Mouse (Mus musculus) kidney, embryonic 14.5 days (tissue): ENCODE measurements around the gene Pfkfb3. TPM values are rescaled to one million over a fixed set of nuclear protein-coding genes. Genes with fewer than 3 reads are reported as not detected.
A peak's percentile ranks its signal among the peaks of the same experiment; 100 is the strongest.

Experiments
- ATAC-seq: fragments of 200-750 bp; cut with Nextera tagmentation; 2 replicates; pipeline ENCODE4 v1.8.0; 2017; ENCODE audit warnings: moderate number of reproducible peaks, mild to moderate bottlenecking, moderate TSS enrichment, moderate library complexity; ENCODE audit not compliant: low FRiP score, low TSS enrichment
- H3K27ac ChIP-seq: fragments of 300-500 bp; sonication (generic); 2 replicates; pipeline ENCODE4 v1.5.1; 2014; ENCODE audit warnings: low read depth, mild to moderate bottlenecking, low read length, moderate library complexity, mixed read lengths
- H3K27me3 ChIP-seq: fragments of 300-500 bp; sonication (generic); 2 replicates; pipeline ENCODE4 v1.6.1; 2014; ENCODE audit warnings: mild to moderate bottlenecking, low read length; ENCODE audit not compliant: control insufficient read depth, insufficient read depth
- H3K36me3 ChIP-seq: fragments of 300-500 bp; sonication (generic); 2 replicates; pipeline ENCODE4 v1.6.1; 2014; ENCODE audit warnings: low read length, mixed read lengths; ENCODE audit not compliant: control insufficient read depth, insufficient read depth
- H3K4me1 ChIP-seq: fragments of 300-500 bp; sonication (generic); 2 replicates; pipeline ENCODE4 v1.6.1; 2014; ENCODE audit warnings: low read length, mixed read lengths; ENCODE audit not compliant: control insufficient read depth, insufficient read depth
- H3K4me2 ChIP-seq: fragments of 300-500 bp; sonication (generic); replicated peaks from 2 replicates; pipeline ENCODE4 v1.6.1; 2014; ENCODE audit warnings: low read depth, mild to moderate bottlenecking, low read length
- H3K4me3 ChIP-seq: fragments of 300-500 bp; sonication (generic); 2 replicates; pipeline ENCODE4 v1.5.1; 2014; ENCODE audit warnings: mild to moderate bottlenecking, low read length
- H3K9ac ChIP-seq: fragments of 300-500 bp; sonication (generic); 2 replicates; pipeline ENCODE4 v1.6.1; 2014; ENCODE audit warnings: low read depth, mild to moderate bottlenecking, low read length, moderate library complexity
- H3K9me3 ChIP-seq: fragments of 300-500 bp; sonication (generic); 2 replicates; pipeline ENCODE4 v1.6.1; 2016; ENCODE audit warnings: low read length; ENCODE audit not compliant: control insufficient read depth
- WGBS: fragments of 180-500 bp; shearing (Covaris S2); extraction: QIAGEN DNeasy Blood & Tissue Kit; methylation state at CpG from one replicate; pipeline ENCODE4 v1.1.7; 2014; 5-methylcytosine and 5-hydroxymethylcytosine counted together
- polyA plus RNA-seq: library from polyadenylated mRNA; unstranded; fragments of >200 nt; fragmentation: Nextera tagmentation; extraction: Ambion mirVana; gene quantifications from 2 replicates; pipeline ENCODE4 v1.2.1, GENCODE M21; 2014

The Pfkfb3 gene
- polyA plus RNA-seq, 1 experiment from 2014 or later: 10.5 TPM

- no peak overlapping the region for H3K9ac ChIP-seq
- H3K9me3 ChIP-seq: no peaks in the 10 kb centered on the region
- H3K27ac ChIP-seq: no peak overlapping the region
- H3K4me2 ChIP-seq: no peak overlapping the region
- 54% methylated on average over 3 of the region's 3 CpGs for WGBS
- ATAC-seq: no peak
- H3K27me3 ChIP-seq: 0 out of 2 replicates have a peak, but pooled peaks cover 6% of the 10 kb centered on the region
- H3K4me3 ChIP-seq: no peak overlapping the region
- H3K4me1 ChIP-seq: peaks cover 10% of the 10 kb centered on the region; the same call in 1 of the 2 replicates
- H3K36me3 ChIP-seq: no peaks in the 10 kb centered on the region
Observed at GRCm38 (mm10) chr2:11557244-11557643, 3.4 kb upstream of the Pfkfb3 start.

DNA sequence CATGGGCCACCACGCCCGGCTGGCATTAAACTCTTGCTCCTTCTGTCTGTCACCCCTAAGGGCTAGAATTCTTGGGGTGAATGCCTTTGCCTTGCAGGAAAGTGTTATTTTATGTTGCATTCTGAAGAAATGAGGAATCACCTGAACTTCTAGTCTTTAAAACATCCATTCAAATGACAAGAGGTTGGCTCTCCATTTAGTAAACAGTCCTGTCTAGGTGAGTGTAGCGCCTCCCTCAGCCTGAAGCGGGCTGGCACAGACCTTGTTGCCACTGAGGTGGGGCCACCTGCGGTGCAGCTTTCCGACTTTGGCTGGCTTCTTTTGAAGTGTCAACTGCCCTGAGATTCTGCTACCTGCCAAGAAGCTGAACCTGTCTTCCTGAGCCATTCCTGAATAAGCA lies 1.4 kb upstream of the Pfkfb3 start:
- Histone ChIP-seq H3K9ac (no peak overlapping the region), H3K9me3 (no peaks in the 10 kb centered on the region), H3K27me3 (0 out of 2 replicates have a peak, but pooled peaks cover 6% of the 10 kb centered on the region), H3K27ac (no peak overlapping the region), H3K4me3 (no peak overlapping the region), H3K4me1 (peaks cover 13% of the 10 kb centered on the region; the same call in 1 of the 2 replicates), H3K36me3 (no peaks in the 10 kb centered on the region), H3K4me2 (no peak overlapping the region)
- WGBS: 66% methylated on average over 6 of the region's 6 CpGs
- no peak for ATAC-seq

- Histone ChIP-seq H3K36me3 (no peaks in the 10 kb centered on the region), H3K4me1 (peaks cover 13% of the 10 kb centered on the region; the same call in 1 of the 2 replicates), H3K27ac (no peak overlapping the region), H3K9ac (peak overlapping the region; percentile 42; the same call in 1 of the 2 replicates), H3K4me3 (peak overlapping the region; percentile 46), H3K27me3 (0 out of 2 replicates have a peak, but pooled peaks cover 6% of the 10 kb centered on the region), H3K4me2 (peak overlapping the region; percentile 94), H3K9me3 (no peaks in the 10 kb centered on the region)
- ATAC-seq: peak; percentile 45
- 3% methylated on average over 15 of the region's 15 CpGs for WGBS
Observed at GRCm38 (mm10) chr2:11552966-11553451, 868 bp downstream of the Pfkfb3 start.

DNA sequence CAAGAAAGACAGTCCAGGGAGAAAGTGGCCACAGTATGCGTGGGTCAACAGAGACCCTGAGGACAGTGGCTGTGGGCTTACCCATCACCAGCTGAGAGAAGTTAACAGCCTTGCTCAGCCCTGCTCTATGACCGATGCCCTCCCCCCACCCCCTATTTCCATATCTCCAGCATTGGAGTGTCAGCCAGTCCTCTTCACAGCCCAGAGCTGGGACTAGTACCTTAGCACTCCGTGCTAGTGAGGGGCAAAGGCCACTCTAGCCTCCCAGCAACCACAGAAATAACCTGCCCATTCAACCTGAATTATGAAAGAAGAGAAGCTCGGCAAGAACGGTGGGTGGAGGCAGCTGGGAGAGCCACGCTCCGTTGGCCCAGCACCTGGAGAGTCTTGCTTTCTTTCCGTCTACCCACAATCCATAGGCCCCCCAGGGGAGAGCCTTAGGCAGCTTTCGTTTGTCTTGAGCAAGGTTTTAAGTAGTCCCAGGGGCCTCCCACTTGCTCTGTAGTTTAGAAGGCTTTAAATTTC lies 1.5 kb downstream of the Pfkfb3 start:
- peak; percentile 59 for ATAC-seq
- peak overlapping the region; percentile 94 for H3K4me2 ChIP-seq
- H3K4me1 ChIP-seq: peaks cover 13% of the 10 kb centered on the region; the same call in 1 of the 2 replicates
- H3K27ac ChIP-seq: no peak overlapping the region
- no peaks in the 10 kb centered on the region for H3K36me3 ChIP-seq
- WGBS: 4% methylated on average over 9 of the region's 9 CpGs
- 0 out of 2 replicates have a peak, but pooled peaks cover 6% of the 10 kb centered on the region for H3K27me3 ChIP-seq
- H3K9ac ChIP-seq: no peak overlapping the region
- H3K4me3 ChIP-seq: peak overlapping the region; percentile 46; the same call in 1 of the 2 replicates
- H3K9me3 ChIP-seq: no peaks in the 10 kb centered on the region

- Histone ChIP-seq H3K27ac (no peak overlapping the region), H3K9ac (no peak overlapping the region), H3K27me3 (0 out of 2 replicates have a peak, but pooled peaks cover 6% of the 10 kb centered on the region), H3K4me1 (peaks cover 13% of the 10 kb centered on the region; the same call in 1 of the 2 replicates), H3K4me3 (no peak overlapping the region), H3K9me3 (no peaks in the 10 kb centered on the region), H3K4me2 (no peak overlapping the region; the same call in 1 of the 2 replicates), H3K36me3 (no peaks in the 10 kb centered on the region)
- WGBS: 10% methylated on average over 1 of the region's 1 CpGs
- no peak for ATAC-seq
Observed at GRCm38 (mm10) chr2:11551726-11552125, 2.2 kb downstream of the Pfkfb3 start.

DNA sequence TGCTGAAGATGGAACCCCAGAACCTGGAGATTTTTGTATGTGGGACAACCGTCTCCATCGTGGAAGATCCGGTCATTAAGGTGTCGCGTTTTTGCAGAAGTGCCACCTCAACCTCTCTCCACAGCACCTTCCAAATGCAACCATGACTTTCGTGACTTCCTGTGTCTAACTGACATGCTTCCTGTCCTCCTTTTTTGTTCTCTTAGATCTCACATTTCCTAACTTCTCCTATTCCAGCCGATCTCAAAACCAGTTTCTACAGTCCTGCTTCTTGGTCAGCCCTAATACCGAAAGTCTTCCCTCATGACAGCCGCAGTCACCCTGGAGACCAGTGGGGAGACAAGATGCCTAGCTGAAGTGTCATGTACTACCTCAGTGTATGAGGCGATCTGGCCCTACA lies 5.4 kb downstream of the Pfkfb3 start:
- no peaks in the 10 kb centered on the region for H3K27me3 ChIP-seq
- H3K9ac ChIP-seq: no peak overlapping the region
- H3K4me2 ChIP-seq: no peak overlapping the region
- H3K27ac ChIP-seq: no peak overlapping the region
- H3K9me3 ChIP-seq: no peaks in the 10 kb centered on the region
- H3K4me1 ChIP-seq: peaks cover 13% of the 10 kb centered on the region; the same call in 1 of the 2 replicates
- WGBS: 95% methylated on average over 10 of the region's 10 CpGs
- ATAC-seq: no peak
- no peaks in the 10 kb centered on the region for H3K36me3 ChIP-seq
- H3K4me3 ChIP-seq: no peak overlapping the region

- H3K4me1 ChIP-seq: peaks cover 6% of the 10 kb centered on the region; the same call in 1 of the 2 replicates
- no peak for ATAC-seq
- H3K9me3 ChIP-seq: no peaks in the 10 kb centered on the region
- whole genome bisulfite sequencing: 74% methylated on average over 2 of the region's 2 CpGs
- no peak overlapping the region for H3K27ac ChIP-seq
- H3K36me3 ChIP-seq: no peaks in the 10 kb centered on the region
- H3K4me3 ChIP-seq: no peak overlapping the region
- H3K27me3 ChIP-seq: no peaks in the 10 kb centered on the region
- no peak overlapping the region for H3K4me2 ChIP-seq
- no peak overlapping the region for H3K9ac ChIP-seq
Observed at GRCm38 (mm10) chr2:11547609-11548008, 6.3 kb downstream of the Pfkfb3 start.

- Histone ChIP-seq H3K9me3 (no peaks in the 10 kb centered on the region; the same call in 1 of the 2 replicates), H3K4me2 (no peak overlapping the region), H3K27ac (no peak overlapping the region), H3K9ac (no peak overlapping the region), H3K4me3 (no peak overlapping the region), H3K36me3 (no peaks in the 10 kb centered on the region), H3K4me1 (no peaks in the 10 kb centered on the region), H3K27me3 (no peaks in the 10 kb centered on the region)
- WGBS: 62% methylated on average over 8 of the region's 8 CpGs
- ATAC-seq: no peak
Observed at GRCm38 (mm10) chr2:11546091-11546490, 7.8 kb downstream of the Pfkfb3 start.

GRCm38 (mm10) chr2:11545380-11545779 lies 8.5 kb downstream of the Pfkfb3 start:
- H3K9me3 ChIP-seq: no peaks in the 10 kb centered on the region; the same call in 1 of the 2 replicates
- H3K36me3 ChIP-seq: no peaks in the 10 kb centered on the region
- no peak overlapping the region for H3K4me3 ChIP-seq
- 54% methylated on average over 1 of the region's 1 CpGs for WGBS
- H3K27ac ChIP-seq: no peak overlapping the region
- no peaks in the 10 kb centered on the region for H3K27me3 ChIP-seq
- no peaks in the 10 kb centered on the region for H3K4me1 ChIP-seq
- no peak overlapping the region for H3K9ac ChIP-seq
- H3K4me2 ChIP-seq: no peak overlapping the region
- no peak for ATAC-seq
